Mouse (Mus musculus) embryonic fibroblast, embryonic 13.5 days (primary cell): Measurements from ENCODE around the gene Nans. TPM values are rescaled to one million over a fixed set of nuclear protein-coding genes. Genes with fewer than 3 reads are reported as not detected.

Experiments used
- H3K27ac ChIP-seq: 2 replicates; pipeline ENCODE4 v1.5.1; 2012; ENCODE audit warnings: low read length, control low read depth, inconsistent platforms; ENCODE audit not compliant: insufficient read depth
- H3K4me1 ChIP-seq: 2 replicates; pipeline ENCODE4 v1.6.1; 2011; ENCODE audit warnings: low read length; ENCODE audit not compliant: control insufficient read depth, insufficient read depth
- H3K4me3 ChIP-seq: 2 replicates; pipeline ENCODE4 v1.5.1; 2011; ENCODE audit warnings: mild to moderate bottlenecking, control low read depth, low read length; ENCODE audit not compliant: insufficient read depth
- CTCF ChIP-seq: IDR thresholded peaks from 2 replicates; pipeline ENCODE4 v1.5.1; 2011; ENCODE audit warnings: mild to moderate bottlenecking, control low read depth, low read length, moderate library complexity, borderline replicate concordance; ENCODE audit not compliant: insufficient read depth
- POLR2A ChIP-seq: IDR thresholded peaks from 2 replicates; pipeline ENCODE4 v1.6.1; 2011; ENCODE audit warnings: low read depth, mild to moderate bottlenecking, control low read depth, low read length, moderate library complexity
- polyA plus RNA-seq: library from polyadenylated mRNA; stranded (reverse); fragments of >200 nt; gene quantifications from 2 replicates; pipeline ENCODE4 v1.2.4, GENCODE M21; 2011; ENCODE audit warnings: low read depth; ENCODE audit not compliant: missing spikeins, insufficient read length

Gene Nans
- polyA plus RNA-seq, 1 experiment = 89.9 TPM

DNA sequence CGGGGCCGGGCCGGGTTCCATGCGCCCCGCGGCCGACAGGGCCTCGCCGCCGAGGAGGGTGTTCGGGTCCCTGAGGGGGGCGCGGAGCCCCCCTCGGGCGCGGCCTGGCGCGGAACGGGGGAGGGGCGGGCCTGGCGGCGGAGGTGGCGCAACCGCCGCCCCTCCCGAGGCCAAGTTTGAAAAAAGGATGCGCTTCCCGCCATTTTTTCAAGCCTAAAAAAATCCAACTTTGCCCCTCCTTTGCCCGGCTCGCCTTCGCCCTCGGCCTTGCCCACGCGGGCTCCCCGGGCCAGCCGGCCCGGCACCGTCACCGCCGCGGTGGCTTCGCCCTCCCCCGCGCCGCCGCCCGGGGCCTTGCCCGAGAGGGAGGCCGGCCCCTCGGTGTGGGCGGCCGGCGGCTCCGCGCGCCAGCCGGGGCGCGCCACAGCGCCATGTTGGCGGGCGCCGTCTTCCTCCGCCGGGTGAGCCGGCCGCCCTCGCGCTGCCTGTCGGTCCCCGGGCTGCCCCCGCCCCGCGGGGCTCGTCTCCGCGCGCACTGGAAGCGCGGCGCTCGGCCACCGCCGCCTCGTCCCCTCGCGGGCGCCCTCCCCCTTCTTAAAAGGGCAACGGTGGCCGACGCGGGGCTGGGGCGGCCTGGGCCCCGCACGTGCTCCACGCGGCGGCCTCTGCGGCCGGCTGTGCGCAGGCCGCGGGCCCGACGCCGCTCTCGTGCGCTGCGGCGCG is 37.1 kb upstream of the Nans start:
- Histone ChIP-seq H3K27ac (peak overlapping the region; percentile 94), H3K4me1 (peaks cover 6% of the 10 kb centered on the region), H3K4me3 (peak overlapping the region; percentile 89)
- TF ChIP-seq CTCF = no peak
- TF ChIP-seq POLR2A = no peak

DNA sequence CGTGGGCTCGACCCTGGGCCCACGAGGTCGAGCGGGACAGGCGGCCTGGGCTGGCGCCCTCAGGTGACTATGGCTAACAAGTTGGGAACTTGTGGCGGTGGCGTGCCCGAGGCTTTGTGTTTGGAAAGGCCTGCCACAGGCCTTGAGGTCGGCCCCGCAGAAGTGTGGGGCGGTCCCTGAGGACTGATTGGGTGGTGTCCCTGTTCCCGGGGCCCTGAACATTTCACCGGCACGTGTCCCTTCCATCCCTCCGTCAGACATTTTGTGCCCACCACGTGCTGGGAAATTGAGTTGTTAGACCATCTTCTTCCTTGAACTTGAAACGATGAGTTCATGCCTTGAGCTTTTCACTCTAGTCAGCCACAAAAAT is 36.6 kb upstream of the Nans start:
- Histone ChIP-seq H3K4me1 (peaks cover 6% of the 10 kb centered on the region), H3K27ac (peak overlapping the region; percentile 94), H3K4me3 (peak overlapping the region; percentile 57)
- TF ChIP-seq POLR2A (peak; percentile 65), CTCF (no peak)

- H3K4me1 ChIP-seq = peaks cover 6% of the 10 kb centered on the region
Measured at GRCm38 (mm10) chr4:46452855-46453719, 36.0 kb upstream of the Nans start.

GRCm38 (mm10) chr4:46454097-46454864 is 34.8 kb upstream of the Nans start:
- peaks cover 6% of the 10 kb centered on the region for H3K4me1 ChIP-seq
- no peak overlapping the region for H3K4me3 ChIP-seq
- TF ChIP-seq POLR2A (no peak), CTCF (no peak)
- no peak overlapping the region for H3K27ac ChIP-seq

More at GRCm38 (mm10) chr4:46452855-46453719, 36.0 kb upstream of the Nans start:
- Histone ChIP-seq H3K4me3 (peak overlapping the region; percentile 57), H3K27ac (peak overlapping the region; percentile 94)
- TF ChIP-seq POLR2A (0 out of 2 replicates have a peak, but pooled peaks have one; percentile 6), CTCF (no peak)

DNA sequence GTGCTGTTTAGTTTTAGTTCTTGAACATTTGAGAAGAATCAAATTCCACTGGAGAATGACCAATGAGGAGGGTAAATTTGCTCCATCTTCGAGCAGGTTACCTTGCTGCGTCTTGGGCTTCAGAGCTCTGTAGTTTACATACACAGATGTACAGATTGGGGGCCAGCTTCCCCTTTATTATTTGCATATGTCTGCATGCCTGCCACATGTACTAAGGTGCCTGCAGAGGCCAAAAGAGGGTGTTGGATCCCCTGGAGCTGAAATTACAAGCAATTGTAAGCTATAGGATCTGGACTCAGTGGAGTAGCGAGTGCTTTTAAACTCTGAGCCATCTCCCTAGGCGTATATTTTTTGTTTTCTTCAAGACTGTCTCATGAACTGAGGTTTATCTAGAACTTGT is 32.3 kb upstream of the Nans start:
- Histone ChIP-seq H3K27ac (no peak overlapping the region), H3K4me3 (no peak overlapping the region), H3K4me1 (peaks cover 10% of the 10 kb centered on the region)
- TF ChIP-seq CTCF = no peak
- no peak for TF ChIP-seq POLR2A

- peaks cover 10% of the 10 kb centered on the region for H3K4me1 ChIP-seq
- TF ChIP-seq CTCF = no peak
- TF ChIP-seq POLR2A = no peak
- no peak overlapping the region for H3K27ac ChIP-seq
- H3K4me3 ChIP-seq = no peak overlapping the region
Measured at GRCm38 (mm10) chr4:46457186-46457585, 31.9 kb upstream of the Nans start.

GRCm38 (mm10) chr4:46458411-46458810 is 30.6 kb upstream of the Nans start:
- H3K27ac ChIP-seq = no peak overlapping the region

DNA sequence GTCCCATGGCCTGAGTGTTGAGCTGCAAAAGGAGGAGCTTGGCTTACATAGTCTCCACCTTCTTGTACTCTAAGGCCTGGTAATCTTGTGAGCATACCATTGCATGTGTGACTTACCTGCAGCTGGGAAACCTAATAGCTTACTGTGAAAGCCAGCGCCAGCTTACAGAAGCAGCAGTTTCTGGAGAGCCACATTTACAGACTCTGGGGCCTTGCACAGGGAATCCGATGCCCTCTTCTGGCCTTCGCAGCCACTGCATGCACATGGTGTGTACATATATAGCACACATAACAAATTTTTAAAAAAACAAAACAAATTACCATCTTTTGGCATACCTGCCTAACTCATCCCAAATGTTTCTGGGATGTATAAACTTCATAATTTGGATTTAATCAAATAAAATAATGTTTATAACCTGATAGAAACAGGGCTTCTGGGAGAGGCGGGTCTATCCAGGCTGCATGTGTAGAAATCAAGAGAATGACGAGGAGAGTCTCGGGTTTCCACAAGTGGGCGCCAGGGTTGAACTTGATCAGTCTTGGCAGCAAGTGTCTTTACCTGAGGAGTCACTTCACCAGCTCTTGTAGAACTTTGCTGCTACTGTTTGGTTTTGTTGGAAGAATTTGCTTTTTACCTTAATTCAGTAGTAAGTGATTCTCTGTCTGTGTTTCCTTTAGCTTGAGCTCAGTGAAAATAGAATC is 25.8 kb upstream of the Nans start:
- H3K4me1 ChIP-seq = peaks cover 4% of the 10 kb centered on the region; the same call in 1 of the 2 replicates
- TF ChIP-seq CTCF = peak; percentile 38; the same call in 1 of the 2 replicates
- no peak for TF ChIP-seq POLR2A
- H3K4me3 ChIP-seq = no peak overlapping the region
- no peak overlapping the region for H3K27ac ChIP-seq

More at GRCm38 (mm10) chr4:46458411-46458810, 30.6 kb upstream of the Nans start:
- Histone ChIP-seq H3K4me3 (no peak overlapping the region), H3K4me1 (peaks cover 10% of the 10 kb centered on the region)
- TF ChIP-seq POLR2A (no peak), CTCF (no peak)

DNA sequence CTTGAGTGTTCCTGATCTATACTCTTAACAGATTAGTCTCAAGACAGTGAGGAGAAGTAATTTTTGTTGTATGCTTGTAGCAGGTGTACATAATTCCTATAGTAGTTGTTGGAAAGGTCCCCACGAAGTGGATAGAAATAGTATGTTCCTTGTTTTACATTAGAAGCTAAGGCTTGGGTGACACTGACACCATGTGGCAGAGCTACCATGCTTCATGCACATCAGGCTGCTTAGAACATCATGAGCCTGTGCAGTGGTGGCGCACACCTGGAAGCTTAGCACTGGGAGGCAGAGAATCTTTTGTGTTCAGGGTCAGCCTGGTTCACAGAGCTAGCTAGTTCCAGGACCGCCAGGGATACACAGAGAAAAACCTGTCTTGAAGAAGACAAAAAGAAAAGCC is 23.3 kb upstream of the Nans start:
- no peak overlapping the region for H3K27ac ChIP-seq
- H3K4me1 ChIP-seq = no peaks in the 10 kb centered on the region
- TF ChIP-seq CTCF (no peak), POLR2A (no peak)
- H3K4me3 ChIP-seq = no peak overlapping the region
